Mouse (Mus musculus): ENCODE results near the gene Taf5l. TPM values are rescaled to one million over a fixed set of nuclear protein-coding genes. Genes with fewer than 3 reads are reported as not detected.

The Taf5l gene
- 71.1 to 78.8 TPM (median 74.0 TPM) in 4 replicates for total RNA-seq (2023)

GRCm38 (mm10) chr8:124021237-124022227, at the start of gene Taf5l, which contains the start of gene Urb2:
Gene Taf5l (minus strand): TSS chr8:124021397.
Gene Urb2 (plus strand): TSS chr8:124021508.

GRCm38 (mm10) chr8:123982826-123983400, 38.3 kb downstream of the Taf5l start, which contains the start of gene Abcb10:
Gene Abcb10 (minus strand): TSS chr8:123983122.

DNA sequence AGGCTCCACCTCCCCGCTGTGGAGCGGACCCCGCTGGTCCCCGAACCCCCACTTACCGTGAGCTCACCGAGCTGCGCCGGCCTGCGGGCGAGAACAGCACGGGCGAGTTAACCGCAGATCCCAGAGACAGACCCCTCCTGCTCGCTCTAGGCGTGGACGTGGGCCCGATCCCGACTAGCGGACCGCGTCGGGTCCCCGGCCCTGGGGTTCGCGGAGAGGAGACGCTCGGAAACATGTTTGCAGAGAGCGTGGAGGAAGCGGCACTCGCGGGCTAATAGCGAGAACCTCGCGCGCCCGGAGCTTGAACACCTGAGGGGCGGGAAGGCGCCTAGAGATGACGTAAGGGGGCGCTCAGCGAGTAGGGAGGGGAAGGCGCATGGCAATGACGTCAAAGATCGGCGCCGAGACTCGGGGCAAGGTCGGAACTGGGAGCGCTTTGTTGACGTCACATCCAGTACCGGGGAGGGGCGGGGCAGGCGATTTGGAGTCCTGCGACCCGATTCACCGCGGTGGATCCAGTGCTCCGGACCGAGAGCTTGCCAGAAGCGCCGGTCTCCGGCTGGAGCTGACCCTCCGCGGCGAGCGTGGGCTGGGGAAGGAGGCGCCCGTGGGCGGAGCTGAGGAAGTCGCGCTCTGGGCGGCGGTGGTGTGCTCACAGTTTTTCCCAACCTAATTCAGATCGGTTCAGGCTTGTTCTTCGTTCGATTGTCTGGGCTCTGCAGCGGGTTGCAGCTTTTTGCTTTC, 72.1 kb downstream of the Taf5l start, which contains the start of gene Nup133:
Gene Nup133, minus strand, starts transcription at position 324 of the 744 bp plus-strand sequence.

Other genes starting within 250 kb of the Taf5l start
- gene Rab4a, start 215.4 kb downstream of the Taf5l start, total RNA-seq (2023) = not detected in 4 replicates
- 19.0 to 22.3 TPM (median 20.5 TPM) in 4 replicates for gene Ccsap, start 161.2 kb downstream of the Taf5l start, total RNA-seq (2023)
- 0.39 TPM in 1 of 4 replicates, not detected in the others for gene Acta1, start 126.6 kb downstream of the Taf5l start, total RNA-seq (2023)
- gene Nup133, start 72.1 kb downstream of the Taf5l start, total RNA-seq (2023) = 35.1 to 37.8 TPM (median 37.2 TPM) in 4 replicates
- 11.7 to 14.2 TPM (median 13.2 TPM) in 4 replicates for gene Abcb10, start 38.3 kb downstream of the Taf5l start, total RNA-seq (2023)
- 23.4 to 26.3 TPM (median 24.8 TPM) in 4 replicates for gene Urb2, start 111 bp upstream of the Taf5l start, total RNA-seq (2023)
- gene Galnt2, start 210.0 kb upstream of the Taf5l start, total RNA-seq (2023) = 7.2 to 21.2 TPM (median 16.0 TPM) in 4 replicates